Mouse (Mus musculus) lung, embryonic 15.5 days (tissue): ENCODE results near the gene Tbxa2r. TPM values are rescaled to one million over a fixed set of nuclear protein-coding genes. Genes with fewer than 3 reads are reported as not detected.
A peak's percentile ranks its signal among the peaks of the same experiment; 100 is the strongest.

Source experiments
- ATAC-seq: fragments of 200-750 bp; cut with Nextera tagmentation; 2 replicates; pipeline ENCODE4 v1.8.0; 2017; ENCODE audit warnings: moderate number of reproducible peaks, borderline replicate concordance; ENCODE audit not compliant: low FRiP score, low TSS enrichment; ENCODE audit errors: extremely low read depth
- H3K27ac ChIP-seq: fragments of 300-500 bp; sonication (generic); 2 replicates; pipeline ENCODE4 v1.5.1; 2015; ENCODE audit warnings: moderate library complexity, mild to moderate bottlenecking, inconsistent platforms
- H3K27me3 ChIP-seq: fragments of 300-500 bp; sonication (generic); 2 replicates; pipeline ENCODE4 v1.6.1; 2015; ENCODE audit warnings: inconsistent platforms
- H3K36me3 ChIP-seq: fragments of 300-500 bp; sonication (generic); 2 replicates; pipeline ENCODE4 v1.6.1; 2015; ENCODE audit warnings: inconsistent platforms
- H3K4me1 ChIP-seq: fragments of 300-500 bp; sonication (generic); 2 replicates; pipeline ENCODE4 v1.6.1; 2015; ENCODE audit warnings: inconsistent platforms
- H3K4me2 ChIP-seq: fragments of 300-500 bp; sonication (generic); 2 replicates; pipeline ENCODE4 v1.6.1; 2015; ENCODE audit warnings: inconsistent platforms, mild to moderate bottlenecking, moderate library complexity
- H3K4me3 ChIP-seq: fragments of 300-500 bp; sonication (generic); 2 replicates; pipeline ENCODE4 v1.5.1; 2015; ENCODE audit warnings: mild to moderate bottlenecking, inconsistent platforms
- H3K9ac ChIP-seq: fragments of 300-500 bp; sonication (generic); 2 replicates; pipeline ENCODE4 v1.6.1; 2015; ENCODE audit warnings: inconsistent platforms
- H3K9me3 ChIP-seq: fragments of 300-500 bp; sonication (generic); 2 replicates; pipeline ENCODE4 v1.6.1; 2016; ENCODE audit warnings: inconsistent platforms
- WGBS: fragments of 180-500 bp; shearing (Covaris S2); methylation state at CpG from one replicate; pipeline ENCODE4 v1.1.7; 2015; 5-methylcytosine and 5-hydroxymethylcytosine counted together
- polyA plus RNA-seq: library from polyadenylated mRNA; unstranded; fragments of >200 nt; fragmentation: Nextera tagmentation; extraction: Ambion mirVana; gene quantifications from 2 replicates; pipeline ENCODE4 v1.2.1, GENCODE M21; 2015

Tbxa2r gene
- polyA plus RNA-seq, 1 experiment from 2014 or later, result 18.3 TPM

- H3K9ac ChIP-seq, result no peak overlapping the region
- no peak overlapping the region for H3K27ac ChIP-seq
- ATAC-seq, result no peak
These were observed 27.2 kb upstream of the Tbxa2r start for GRCm38 (mm10) chr10:81301321-81301720.

GRCm38 (mm10) chr10:81302288-81302687 is 26.2 kb upstream of the Tbxa2r start:
- Histone ChIP-seq H3K4me3 (no peak overlapping the region), H3K4me2 (peak overlapping the region; percentile 15; the same call in 1 of the 2 replicates), H3K27me3 (no peaks in the 10 kb centered on the region), H3K36me3 (peaks cover 16% of the 10 kb centered on the region), H3K27ac (peak overlapping the region; percentile 63), H3K9me3 (no peaks in the 10 kb centered on the region), H3K9ac (peak overlapping the region; percentile 22; the same call in 1 of the 2 replicates), H3K4me1 (peaks cover 65% of the 10 kb centered on the region)
- WGBS, result 62% methylated on average over 4 of the region's 4 CpGs
- no peak for ATAC-seq

More at GRCm38 (mm10) chr10:81301321-81301720, 27.2 kb upstream of the Tbxa2r start:
- Histone ChIP-seq H3K4me1 (peaks cover 67% of the 10 kb centered on the region), H3K27me3 (no peaks in the 10 kb centered on the region), H3K9me3 (no peaks in the 10 kb centered on the region), H3K36me3 (peaks cover 7% of the 10 kb centered on the region; the same call in 1 of the 2 replicates), H3K4me2 (no peak overlapping the region), H3K4me3 (no peak overlapping the region)
- WGBS, result 74% methylated on average over 9 of the region's 9 CpGs

- Histone ChIP-seq H3K4me1 (peaks cover 60% of the 10 kb centered on the region), H3K27me3 (no peaks in the 10 kb centered on the region), H3K4me3 (no peak overlapping the region), H3K9ac (peak overlapping the region; percentile 11; the same call in 1 of the 2 replicates), H3K4me2 (peak overlapping the region; percentile 15; the same call in 1 of the 2 replicates), H3K27ac (peak overlapping the region; percentile 63), H3K9me3 (no peaks in the 10 kb centered on the region), H3K36me3 (peaks cover 22% of the 10 kb centered on the region)
- ATAC-seq, result no peak
- 46% methylated on average over 14 of the region's 14 CpGs for WGBS
These were observed 25.7 kb upstream of the Tbxa2r start for GRCm38 (mm10) chr10:81302781-81303218.

DNA sequence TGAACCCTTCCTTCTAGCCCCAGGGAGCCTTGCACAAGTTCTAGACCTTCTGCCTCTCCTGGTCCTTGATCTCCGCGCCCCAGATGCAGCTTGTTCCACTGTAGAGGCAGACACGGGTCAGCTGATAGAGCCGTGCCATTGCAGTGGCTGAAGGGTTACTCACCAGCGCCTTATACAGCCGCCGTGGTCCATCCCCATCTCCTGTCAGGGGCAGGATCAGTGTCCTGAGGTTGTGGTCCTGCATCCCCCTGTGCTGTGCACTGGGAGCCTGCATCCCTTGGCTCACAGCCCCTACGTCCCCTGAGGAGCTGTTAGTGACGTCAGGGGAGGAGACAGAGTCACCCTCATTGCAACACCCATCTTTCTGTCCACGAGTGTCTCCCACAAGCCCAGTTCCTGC is 25.3 kb upstream of the Tbxa2r start:
- no peak for ATAC-seq
- Histone ChIP-seq H3K27ac (peak overlapping the region; percentile 63; the same call in 1 of the 2 replicates), H3K9ac (peak overlapping the region; percentile 11; the same call in 1 of the 2 replicates), H3K4me1 (peaks cover 55% of the 10 kb centered on the region), H3K36me3 (peaks cover 26% of the 10 kb centered on the region), H3K9me3 (no peaks in the 10 kb centered on the region), H3K4me2 (0 out of 2 replicates have a peak overlapping the region, but pooled peaks have one; percentile 15), H3K4me3 (no peak overlapping the region), H3K27me3 (no peaks in the 10 kb centered on the region)
- WGBS, result 55% methylated on average over 10 of the region's 10 CpGs

GRCm38 (mm10) chr10:81303761-81304160 is 24.8 kb upstream of the Tbxa2r start:
- peaks cover 50% of the 10 kb centered on the region for H3K4me1 ChIP-seq

GRCm38 (mm10) chr10:81304597-81305238 is 23.8 kb upstream of the Tbxa2r start:
- Histone ChIP-seq H3K27ac (no peak overlapping the region), H3K9me3 (no peaks in the 10 kb centered on the region), H3K4me2 (no peak overlapping the region), H3K36me3 (peaks cover 36% of the 10 kb centered on the region), H3K27me3 (no peaks in the 10 kb centered on the region), H3K9ac (no peak overlapping the region), H3K4me1 (peaks cover 43% of the 10 kb centered on the region), H3K4me3 (no peak overlapping the region)
- 18% methylated on average over 9 of the region's 9 CpGs for WGBS
- ATAC-seq, result no peak

More at GRCm38 (mm10) chr10:81303761-81304160, 24.8 kb upstream of the Tbxa2r start:
- ATAC-seq, result no peak
- H3K4me2 ChIP-seq, result no peak overlapping the region
- 56% methylated on average over 7 of the region's 7 CpGs for WGBS
- H3K27me3 ChIP-seq, result no peaks in the 10 kb centered on the region
- H3K9me3 ChIP-seq, result no peaks in the 10 kb centered on the region
- peaks cover 31% of the 10 kb centered on the region for H3K36me3 ChIP-seq
- no peak overlapping the region for H3K4me3 ChIP-seq
- H3K27ac ChIP-seq, result no peak overlapping the region
- H3K9ac ChIP-seq, result no peak overlapping the region

DNA sequence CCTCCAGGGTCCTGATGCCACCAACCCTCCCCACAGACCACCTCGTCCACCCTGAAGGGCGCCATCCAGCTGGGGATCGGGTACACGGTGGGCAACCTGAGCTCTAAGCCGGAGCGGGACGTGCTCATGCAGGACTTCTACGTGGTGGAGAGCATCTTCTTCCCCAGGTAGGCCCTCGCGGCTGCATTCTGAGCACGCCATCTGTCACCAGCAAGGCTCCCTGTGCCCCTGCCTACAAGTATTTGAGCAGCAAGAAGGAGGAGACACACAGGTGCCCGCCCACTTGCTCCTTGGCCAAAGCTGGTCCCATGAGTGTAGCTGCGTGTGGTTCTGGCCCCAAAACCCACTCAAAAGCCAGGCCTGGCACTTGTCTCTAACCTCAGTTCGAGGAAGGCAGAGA is 22.9 kb upstream of the Tbxa2r start:
- Histone ChIP-seq H3K9me3 (no peaks in the 10 kb centered on the region), H3K36me3 (peaks cover 45% of the 10 kb centered on the region), H3K4me2 (no peak overlapping the region), H3K27me3 (no peaks in the 10 kb centered on the region), H3K4me1 (peaks cover 33% of the 10 kb centered on the region), H3K4me3 (no peak overlapping the region), H3K9ac (no peak overlapping the region), H3K27ac (no peak overlapping the region)
- WGBS, result 91% methylated on average over 14 of the region's 14 CpGs
- ATAC-seq, result no peak

- H3K27me3 ChIP-seq, result no peaks in the 10 kb centered on the region
- no peak overlapping the region for H3K4me2 ChIP-seq
- H3K9me3 ChIP-seq, result no peaks in the 10 kb centered on the region
- 84% methylated on average over 12 of the region's 12 CpGs for WGBS
- ATAC-seq, result no peak
- no peak overlapping the region for H3K4me3 ChIP-seq
- no peak overlapping the region for H3K27ac ChIP-seq
- H3K36me3 ChIP-seq, result peaks cover 51% of the 10 kb centered on the region
- H3K4me1 ChIP-seq, result peaks cover 30% of the 10 kb centered on the region
- no peak overlapping the region for H3K9ac ChIP-seq
These were observed 22.3 kb upstream of the Tbxa2r start for GRCm38 (mm10) chr10:81306173-81306668.

DNA sequence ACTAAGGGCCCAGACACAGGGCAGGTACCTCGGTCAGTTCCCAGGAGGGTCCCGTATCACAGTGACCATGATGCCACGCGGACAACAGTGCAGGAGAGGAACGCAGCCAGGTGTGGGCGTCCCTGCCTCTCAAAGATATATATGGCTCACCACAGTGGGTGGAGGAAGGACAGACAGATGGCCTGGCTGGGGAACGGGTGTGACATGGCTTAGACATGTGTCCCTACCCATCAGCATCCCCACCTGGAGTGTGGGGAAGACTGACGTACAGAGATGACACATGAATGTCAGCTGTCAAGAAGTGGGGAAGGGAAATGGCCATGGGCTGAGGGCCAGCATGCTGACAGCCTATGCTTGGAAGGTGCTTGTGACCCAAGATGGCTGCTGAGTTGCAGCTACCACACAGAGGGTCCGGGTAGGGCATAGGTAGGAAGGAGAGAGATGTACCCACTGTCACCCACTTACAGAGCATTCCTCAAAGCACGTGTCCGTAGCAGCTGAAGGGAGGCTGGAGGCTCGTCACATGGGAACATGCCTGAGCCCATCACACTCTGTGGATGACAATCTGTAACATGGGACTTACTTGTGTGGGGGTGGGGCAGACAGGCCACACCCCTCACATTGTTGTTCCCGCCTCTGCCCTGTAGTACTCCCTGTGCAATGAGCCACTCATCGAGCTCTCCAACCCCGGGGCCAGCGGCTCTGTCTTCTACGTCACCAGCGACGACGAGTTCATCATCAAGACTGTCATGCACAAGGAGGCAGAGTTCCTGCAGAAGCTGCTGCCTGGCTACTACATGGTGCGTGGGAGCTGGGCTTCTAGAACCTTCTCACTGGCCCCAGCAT is 21.5 kb upstream of the Tbxa2r start:
- peaks cover 59% of the 10 kb centered on the region for H3K36me3 ChIP-seq
- no peak overlapping the region for H3K27ac ChIP-seq
- H3K9me3 ChIP-seq, result no peaks in the 10 kb centered on the region
- no peak overlapping the region for H3K4me3 ChIP-seq
- H3K4me1 ChIP-seq, result peaks cover 22% of the 10 kb centered on the region
- H3K27me3 ChIP-seq, result no peaks in the 10 kb centered on the region
- H3K4me2 ChIP-seq, result no peak overlapping the region
- 91% methylated on average over 21 of the region's 21 CpGs for WGBS
- no peak overlapping the region for H3K9ac ChIP-seq
- ATAC-seq, result no peak

GRCm38 (mm10) chr10:81309571-81309970 is 19.0 kb upstream of the Tbxa2r start:
- Histone ChIP-seq H3K27me3 (no peaks in the 10 kb centered on the region), H3K9me3 (no peaks in the 10 kb centered on the region), H3K4me1 (no peaks in the 10 kb centered on the region), H3K27ac (no peak overlapping the region), H3K4me2 (no peak overlapping the region), H3K4me3 (no peak overlapping the region), H3K36me3 (peaks cover 83% of the 10 kb centered on the region), H3K9ac (no peak overlapping the region)
- no peak for ATAC-seq
- WGBS, result 85% methylated on average over 5 of the region's 5 CpGs

DNA sequence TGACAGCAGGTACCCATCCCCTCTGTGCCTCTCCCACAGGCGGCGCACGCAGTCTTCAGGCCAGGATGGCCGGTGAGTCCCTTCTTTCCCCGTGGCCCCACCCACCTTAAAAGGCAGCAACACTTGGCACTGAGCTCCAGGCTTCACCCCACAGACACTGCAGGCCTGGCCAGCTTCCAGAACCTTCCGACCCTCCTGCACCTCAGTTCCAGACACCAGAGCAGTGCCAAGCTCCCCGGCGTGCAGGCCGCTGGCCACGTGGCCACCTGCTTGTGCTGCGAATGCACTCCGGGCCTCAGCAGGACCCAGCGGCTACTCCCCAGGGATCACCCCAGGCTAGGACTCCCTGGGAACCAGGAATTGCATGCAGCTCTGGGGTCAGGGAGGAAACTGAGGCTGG is 14.9 kb upstream of the Tbxa2r start:
- no peak overlapping the region for H3K9ac ChIP-seq
- no peaks in the 10 kb centered on the region for H3K9me3 ChIP-seq
- no peaks in the 10 kb centered on the region for H3K27me3 ChIP-seq
- no peak for ATAC-seq
- H3K4me1 ChIP-seq, result peaks cover 25% of the 10 kb centered on the region
- H3K36me3 ChIP-seq, result peaks cover 77% of the 10 kb centered on the region
- no peak overlapping the region for H3K4me3 ChIP-seq
- H3K4me2 ChIP-seq, result no peak overlapping the region
- WGBS, result 87% methylated on average over 13 of the region's 13 CpGs
- no peak overlapping the region for H3K27ac ChIP-seq

- Histone ChIP-seq H3K4me1 (peaks cover 31% of the 10 kb centered on the region), H3K36me3 (peaks cover 71% of the 10 kb centered on the region)
These were observed 14.3 kb upstream of the Tbxa2r start for GRCm38 (mm10) chr10:81314201-81314600.

More at GRCm38 (mm10) chr10:81314201-81314600, 14.3 kb upstream of the Tbxa2r start:
- Histone ChIP-seq H3K4me3 (no peak overlapping the region), H3K9ac (no peak overlapping the region), H3K9me3 (no peaks in the 10 kb centered on the region), H3K27me3 (no peaks in the 10 kb centered on the region), H3K27ac (no peak overlapping the region), H3K4me2 (no peak overlapping the region)
- no peak for ATAC-seq
- WGBS, result 76% methylated on average over 7 of the region's 7 CpGs
